Mouse (Mus musculus) E14TG2a.4 (cell line): ENCODE measurements at regions not wholly inside any gene's neighbourhood (a gene's known extent, or its start where the extent isn't known, plus 50 kb on each side); places are given as distances from the start of the nearest gene placed in this dataset.

Experiments
- CTCF ChIP-seq: conservative IDR thresholded peaks from 2 replicates; pipeline ENCODE4 v1.5.1; 2014; ENCODE audit warnings: low read length
- NANOG ChIP-seq: IDR thresholded peaks from 2 replicates; pipeline ENCODE4 v1.6.1; 2014; ENCODE audit warnings: borderline replicate concordance, low read length, mixed read lengths
- POU5F1 ChIP-seq: IDR thresholded peaks from 2 replicates; pipeline ENCODE4 v1.6.1; 2014; ENCODE audit warnings: low read length, borderline replicate concordance

DNA sequence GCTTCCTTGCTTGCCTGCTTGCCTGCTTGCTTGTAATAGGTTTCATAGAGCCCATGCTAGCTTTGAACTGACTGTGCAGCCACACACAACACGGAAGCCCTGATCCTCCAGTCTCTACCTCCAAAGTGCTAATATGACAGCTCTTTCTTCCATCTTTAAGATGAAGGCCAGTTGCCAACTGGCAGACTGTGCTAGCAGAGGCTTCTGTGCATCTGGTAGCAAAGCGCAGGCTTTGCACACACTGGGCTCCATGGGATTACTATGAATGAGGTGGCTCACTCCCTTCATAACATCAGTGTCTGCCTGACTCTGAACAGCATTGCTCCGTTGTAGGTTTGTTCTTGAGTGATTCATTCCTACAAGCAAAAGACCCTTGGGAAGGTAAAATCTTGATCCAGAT is 107.9 kb upstream of the Tmc3 start:
- TF ChIP-seq CTCF (no peak), POU5F1 (no peak), NANOG (no peak)
